Mouse (Mus musculus): ENCODE measurements at regions not wholly inside any gene's neighbourhood (a gene's known extent, or its start where the extent isn't known, plus 50 kb on each side); places are given as distances from the start of the nearest gene placed in this dataset.

DNA sequence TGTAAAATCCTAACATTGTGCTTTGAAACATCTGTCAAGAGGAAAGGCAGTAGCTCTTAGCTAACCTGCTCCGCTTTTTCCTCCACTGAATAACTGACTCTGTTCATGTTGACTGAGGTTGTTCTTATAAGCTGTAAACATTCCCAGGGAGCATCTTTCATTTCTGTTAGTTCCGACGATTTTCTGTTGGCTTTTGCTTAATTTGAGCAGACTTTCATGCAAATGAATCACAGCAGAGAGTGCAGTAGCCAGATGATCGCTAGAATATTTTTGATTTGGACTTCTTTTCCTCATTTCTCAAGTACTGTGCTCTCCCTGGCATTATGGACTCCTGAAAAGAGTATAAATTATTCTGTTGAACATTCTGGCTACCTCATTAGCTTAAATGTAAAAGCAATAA lies 713.9 kb upstream of the Slc39a10 start:
- TF ChIP-seq CTCF (IDR thresholded peaks at IDR 0.05; ENCODE audit: extremely low read depth, insufficient read depth, low read length) (no peak), POLR2A (IDR thresholded peaks at IDR 0.05; ENCODE audit: extremely low read depth, insufficient read depth, low read length) (no peak)
